Comparison of ENCODE assay signal across 24 mouse cellular contexts in the genomic region with DNA sequence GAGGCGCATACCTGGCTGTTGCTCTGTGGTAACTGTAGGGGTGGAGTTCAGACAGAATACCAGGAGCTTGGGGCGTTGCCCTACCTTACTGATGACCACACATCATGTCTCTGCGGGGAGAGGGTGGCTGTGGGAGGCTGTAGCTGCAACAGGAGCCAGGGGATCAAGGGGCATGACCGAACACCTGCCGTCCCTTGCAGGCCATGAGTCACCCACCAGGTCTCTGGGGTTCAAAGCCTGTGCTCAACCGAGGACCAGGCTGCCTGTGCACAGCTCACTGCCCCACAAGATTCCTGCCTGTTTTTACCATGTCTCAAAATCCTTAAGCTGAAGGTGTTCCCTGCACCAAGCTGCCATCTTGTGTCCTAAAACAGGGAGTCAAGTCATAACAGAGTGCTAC.
DNase-seq lines count a peak whose midpoint lies in the region; ATAC-seq lines count a peak whose summit lies in the region.
"Had no signal": no experiment of that assay in that cellular context is flagged by ENCODE, and none has a peak within 500 bp of the region (broad histone marks: within the 10 kb centered on the region; RNA-seq: fewer than 3 reads in every experiment).

No protein-coding gene starts in this region.

- no peak overlapping the region for H3K4me3 ChIP-seq in kidney, embryonic 15.5 days (replicated peaks)
- H3K4me3 ChIP-seq in midbrain, embryonic 11.5 days (ENCODE audit: low read depth, low read length), result no peak overlapping the region
- no peak overlapping the region for H3K4me3 ChIP-seq in midbrain, embryonic 14.5 days (replicated peaks; ENCODE audit: low read depth, low read length)
- H3K4me3 ChIP-seq: embryonic facial prominence, embryonic 10.5 days; embryonic facial prominence, embryonic 12.5 days; forebrain, embryonic 13.5 days; forebrain, embryonic 15.5 days had no signal

- ATAC-seq in kidney, embryonic 15.5 days (replicated peaks; ENCODE audit: low FRiP score), result 0 out of 2 replicates have a peak, but pooled peaks have one; percentile 9
- ATAC-seq in midbrain, embryonic 11.5 days (ENCODE audit: low FRiP score), result no peak
- no peak for ATAC-seq in midbrain, embryonic 14.5 days (ENCODE audit: low FRiP score, low TSS enrichment)
- ATAC-seq: activated CD4-positive, CD25-positive, alpha-beta regulatory T cell, adult 4 months; CD4-positive, CD25-positive, alpha-beta regulatory T cell, adult 4 months; forebrain, embryonic 13.5 days; forebrain, embryonic 15.5 days; Patski had no signal

- H3K36me3 ChIP-seq in kidney, embryonic 15.5 days, result no peaks in the 10 kb centered on the region
- no peaks in the 10 kb centered on the region for H3K36me3 ChIP-seq in midbrain, embryonic 11.5 days (ENCODE audit: control insufficient read depth, insufficient read depth, low read length)
- H3K36me3 ChIP-seq in midbrain, embryonic 14.5 days (ENCODE audit: control insufficient read depth, insufficient read depth, low read length), result no peaks in the 10 kb centered on the region
- H3K36me3 ChIP-seq: embryonic facial prominence, embryonic 10.5 days; embryonic facial prominence, embryonic 12.5 days; forebrain, embryonic 15.5 days; G1E had no signal

- H3K4me1 ChIP-seq in kidney, embryonic 15.5 days, result no peaks in the 10 kb centered on the region
- H3K4me1 ChIP-seq in midbrain, embryonic 11.5 days (ENCODE audit: control insufficient read depth, insufficient read depth, low read length), result no peaks in the 10 kb centered on the region
- no peaks in the 10 kb centered on the region for H3K4me1 ChIP-seq in midbrain, embryonic 14.5 days (ENCODE audit: control insufficient read depth, insufficient read depth, low read length)
- H3K4me1 ChIP-seq: embryonic facial prominence, embryonic 12.5 days; forebrain, embryonic 13.5 days; forebrain, embryonic 15.5 days had no signal

- H3K27me3 ChIP-seq in kidney, embryonic 15.5 days, result no peaks in the 10 kb centered on the region
- no peaks in the 10 kb centered on the region for H3K27me3 ChIP-seq in midbrain, embryonic 11.5 days (ENCODE audit: control insufficient read depth, insufficient read depth, low read length)
- H3K27me3 ChIP-seq in midbrain, embryonic 14.5 days (ENCODE audit: control insufficient read depth, insufficient read depth, low read length), result no peaks in the 10 kb centered on the region
- H3K27me3 ChIP-seq: CH12.LX; embryonic facial prominence, embryonic 12.5 days; forebrain, embryonic 13.5 days; forebrain, embryonic 15.5 days had no signal

- intact Hi-C loops in heart, postnatal 14 days (cut with DNase I), result no loop called here

- no peak overlapping the region for H3K9ac ChIP-seq in kidney, embryonic 15.5 days
- H3K9ac ChIP-seq in midbrain, embryonic 11.5 days (ENCODE audit: low read length), result no peak overlapping the region
- no peak overlapping the region for H3K9ac ChIP-seq in midbrain, embryonic 14.5 days (replicated peaks; ENCODE audit: low read length)
- H3K9ac ChIP-seq: embryonic facial prominence, embryonic 12.5 days; forebrain, embryonic 13.5 days; forebrain, embryonic 15.5 days had no signal

- DNase-seq in heart, adult 11 months, result peak; percentile 72
- no peak for DNase-seq in heart, postnatal 14 days
- DNase-seq in kidney, adult 8-10 months, result no peak
- DNase-seq in midbrain, embryonic 11.5 days (ENCODE audit: low spot score, missing footprints), result peak; percentile 61
- DNase-seq in midbrain, embryonic 14.5 days, result no peak
- DNase-seq: adrenal gland, adult 8-10 months; adrenal gland, postnatal 14 days; adrenal gland, postnatal 36 days; B cell, adult 2 months; cerebellum, adult 11-12 months; cerebellum, adult 2 months; cerebellum, adult 9-10 months; cerebellum, postnatal 10 days; cerebellum, postnatal 25 days had no signal

- no peak overlapping the region for H3K4me2 ChIP-seq in kidney, embryonic 15.5 days
- no peak overlapping the region for H3K4me2 ChIP-seq in midbrain, embryonic 11.5 days
- H3K4me2 ChIP-seq in midbrain, embryonic 14.5 days (ENCODE audit: low read length), result no peak overlapping the region
- H3K4me2 ChIP-seq: embryonic facial prominence, embryonic 12.5 days; forebrain, embryonic 13.5 days; forebrain, embryonic 15.5 days had no signal

- WGBS in kidney, embryonic 15.5 days, result 69% methylated on average over 6 of the region's 6 CpGs
- WGBS in midbrain, embryonic 11.5 days, result 87% methylated on average over 6 of the region's 6 CpGs
- 91% methylated on average over 6 of the region's 6 CpGs for WGBS in midbrain, embryonic 14.5 days

- no peak overlapping the region for H3K27ac ChIP-seq in kidney, embryonic 15.5 days
- H3K27ac ChIP-seq in midbrain, embryonic 11.5 days (ENCODE audit: low read depth, low read length), result no peak overlapping the region
- no peak overlapping the region for H3K27ac ChIP-seq in midbrain, embryonic 14.5 days (replicated peaks; ENCODE audit: low read depth, low read length)
- H3K27ac ChIP-seq: embryonic facial prominence, embryonic 10.5 days; embryonic facial prominence, embryonic 12.5 days; forebrain, embryonic 13.5 days; forebrain, embryonic 15.5 days had no signal

- H3K9me3 ChIP-seq in kidney, embryonic 15.5 days (replicated peaks), result no peaks in the 10 kb centered on the region
- no peaks in the 10 kb centered on the region for H3K9me3 ChIP-seq in midbrain, embryonic 11.5 days (ENCODE audit: control insufficient read depth, low read length)
- H3K9me3 ChIP-seq in midbrain, embryonic 14.5 days (ENCODE audit: control insufficient read depth, low read length), result no peaks in the 10 kb centered on the region
- H3K9me3 ChIP-seq: embryonic facial prominence, embryonic 10.5 days; embryonic facial prominence, embryonic 12.5 days; forebrain, embryonic 13.5 days; forebrain, embryonic 15.5 days; G1E had no signal

Comparison
In these comparisons a context has a peak if more than half of its experiments do, and no peak if none do; other contexts are left out.
1. DNase-seq: peak in heart, adult 11 months (single experiment) and midbrain, embryonic 11.5 days (single experiment); none in heart, postnatal 14 days (0 of 2), kidney, adult 8-10 months (0 of 2) and midbrain, embryonic 14.5 days (single experiment).